Mouse (Mus musculus): ENCODE measurements around the gene Btbd6.

Gene Btbd6

GRCm38 (mm10) chr12:112952926-112953565 is 23.2 kb upstream of the Btbd6 start:
- DNase-seq (ENCODE audit: extremely low read depth, low read depth), result no peak

- peak; percentile 65 for DNase-seq (ENCODE audit: extremely low read depth, low read depth)
Observed at GRCm38 (mm10) chr12:112955800-112956199, 20.5 kb upstream of the Btbd6 start.

- DNase-seq (ENCODE audit: extremely low read depth, low read depth), result no peak
Observed at GRCm38 (mm10) chr12:112958303-112958702, 18.0 kb upstream of the Btbd6 start.

GRCm38 (mm10) chr12:112959421-112959820 is 16.9 kb upstream of the Btbd6 start:
- no peak for DNase-seq (ENCODE audit: extremely low read depth, low read depth)

GRCm38 (mm10) chr12:112961428-112961827 is 14.9 kb upstream of the Btbd6 start:
- DNase-seq (ENCODE audit: extremely low read depth, low read depth), result no peak

- no peak for DNase-seq (ENCODE audit: extremely low read depth, low read depth)
Observed at GRCm38 (mm10) chr12:112961872-112962271, 14.4 kb upstream of the Btbd6 start.

GRCm38 (mm10) chr12:112965783-112966182 is 10.5 kb upstream of the Btbd6 start:
- no peak for DNase-seq (ENCODE audit: extremely low read depth, low read depth)

- no peak for DNase-seq (ENCODE audit: extremely low read depth, low read depth)
Observed at GRCm38 (mm10) chr12:112968943-112969342, 7.3 kb upstream of the Btbd6 start.

GRCm38 (mm10) chr12:112969616-112970015 is 6.7 kb upstream of the Btbd6 start:
- DNase-seq (ENCODE audit: extremely low read depth, low read depth), result no peak

- DNase-seq (ENCODE audit: extremely low read depth, low read depth), result no peak
Observed at GRCm38 (mm10) chr12:112974736-112975135, 1.5 kb upstream of the Btbd6 start.

GRCm38 (mm10) chr12:112977156-112977555 is 874 bp downstream of the Btbd6 start:
- DNase-seq (ENCODE audit: extremely low read depth, low read depth), result no peak

- DNase-seq (ENCODE audit: extremely low read depth, low read depth), result no peak
Observed at GRCm38 (mm10) chr12:112982031-112982430, 5.7 kb downstream of the Btbd6 start.

GRCm38 (mm10) chr12:112985346-112985745 is 9.1 kb downstream of the Btbd6 start:
- no peak for DNase-seq (ENCODE audit: extremely low read depth, low read depth)

- DNase-seq (ENCODE audit: extremely low read depth, low read depth), result no peak
Observed at GRCm38 (mm10) chr12:112987877-112988276, 11.6 kb downstream of the Btbd6 start.

- peak; percentile 80 for DNase-seq (ENCODE audit: extremely low read depth, low read depth)
Observed at GRCm38 (mm10) chr12:112990706-112991405, 14.6 kb downstream of the Btbd6 start.

GRCm38 (mm10) chr12:112991444-112991843 is 15.2 kb downstream of the Btbd6 start:
- DNase-seq (ENCODE audit: extremely low read depth, low read depth), result peak; percentile 98

- DNase-seq (ENCODE audit: extremely low read depth, low read depth), result no peak
Observed at GRCm38 (mm10) chr12:112994153-112994552, 17.9 kb downstream of the Btbd6 start.

- DNase-seq (ENCODE audit: extremely low read depth, low read depth), result no peak
Observed at GRCm38 (mm10) chr12:112999569-113000293, 23.4 kb downstream of the Btbd6 start.

- peak; percentile 94 for DNase-seq (ENCODE audit: extremely low read depth, low read depth)
Observed at GRCm38 (mm10) chr12:113000294-113001132, 24.2 kb downstream of the Btbd6 start, which contains the start of gene Brf1. Brf1 (minus strand) TSS chr12:113000704.

GRCm38 (mm10) chr12:113001133-113001474 is 24.8 kb downstream of the Btbd6 start:
- DNase-seq (ENCODE audit: extremely low read depth, low read depth), result no peak

GRCm38 (mm10) chr12:113002667-113003066 is 26.4 kb downstream of the Btbd6 start:
- DNase-seq (ENCODE audit: extremely low read depth, low read depth), result no peak

All from MEL-GATA-1-ER (cell line).